Mouse (Mus musculus) cortical plate, adult 2 months (tissue): ENCODE data around the gene Wdr77.

Experiments used
- CTCF ChIP-seq: fragments of 200-500 bp; IDR thresholded peaks from 2 replicates; pipeline ENCODE4 v1.5.1; 2011; ENCODE audit warnings: mild to moderate bottlenecking, control low read depth, low read length; ENCODE audit not compliant: insufficient read depth; ENCODE audit errors: extremely low read depth
- POLR2A ChIP-seq: fragments of 200-500 bp; IDR thresholded peaks from 2 replicates; pipeline ENCODE4 v1.6.1; 2011; ENCODE audit warnings: mild to moderate bottlenecking, low read length, control low read depth; ENCODE audit not compliant: insufficient read depth; ENCODE audit errors: extremely low read depth

DNA sequence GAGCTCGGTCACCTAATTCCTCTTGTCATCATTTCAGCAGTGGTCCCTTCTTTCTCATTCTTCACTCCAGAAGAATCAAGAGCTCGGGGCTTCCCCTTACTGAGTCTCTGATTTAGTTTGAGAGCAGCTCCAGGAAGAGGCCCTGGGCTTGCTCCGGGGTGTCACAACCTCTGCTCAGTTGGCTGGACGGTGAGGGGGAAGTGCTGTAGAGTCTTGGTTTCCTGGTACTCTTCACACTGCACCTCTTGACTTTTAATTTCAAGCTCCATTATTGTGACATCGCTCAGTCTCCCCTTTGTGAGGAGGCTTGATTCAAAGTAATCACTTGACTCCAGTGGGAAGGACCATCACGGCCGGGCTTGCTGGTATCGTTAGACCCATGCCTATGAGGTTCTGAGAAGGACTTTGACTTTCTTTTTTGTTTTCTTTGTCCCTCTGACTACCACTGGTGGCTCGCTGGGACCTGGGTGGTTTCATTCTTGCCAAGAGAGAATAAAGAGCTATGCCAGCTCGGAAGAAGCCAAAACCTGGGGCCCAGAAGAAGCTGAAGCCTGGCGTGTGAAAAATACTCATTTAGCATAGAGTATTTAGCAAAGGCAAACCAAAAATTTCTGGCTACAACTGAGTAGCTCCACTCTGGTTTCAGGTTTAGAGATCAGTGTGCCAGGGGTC is 48.5 kb upstream of the Wdr77 start:
- no peak for TF ChIP-seq CTCF
- no peak for TF ChIP-seq POLR2A
